Mouse (Mus musculus) liver, embryonic 15.5 days (tissue): ENCODE results near the gene Plekhg1. TPM values are rescaled to one million over a fixed set of nuclear protein-coding genes. Genes with fewer than 3 reads are reported as not detected.

Experiments used
- ATAC-seq: fragments of 200-750 bp; cut with Nextera tagmentation; 2 replicates; pipeline ENCODE4 v1.8.0; 2017; ENCODE audit warnings: moderate number of reproducible peaks, mild to moderate bottlenecking, moderate library complexity; ENCODE audit not compliant: insufficient read depth
- H3K27ac ChIP-seq: fragments of 300-500 bp; sonication (generic); replicated peaks from 2 replicates; pipeline ENCODE4 v1.5.1; 2015; ENCODE audit warnings: mild to moderate bottlenecking, inconsistent platforms
- H3K27me3 ChIP-seq: fragments of 300-500 bp; sonication (generic); 2 replicates; pipeline ENCODE4 v1.6.1; 2015; ENCODE audit warnings: mild to moderate bottlenecking, inconsistent platforms
- H3K36me3 ChIP-seq: fragments of 300-500 bp; sonication (generic); replicated peaks from 2 replicates; pipeline ENCODE4 v1.6.1; 2015; ENCODE audit warnings: moderate library complexity, mild to moderate bottlenecking, inconsistent platforms
- H3K4me1 ChIP-seq: fragments of 300-500 bp; sonication (generic); replicated peaks from 2 replicates; pipeline ENCODE4 v1.6.1; 2015; ENCODE audit warnings: inconsistent platforms
- H3K4me2 ChIP-seq: fragments of 300-500 bp; sonication (generic); 2 replicates; pipeline ENCODE4 v1.6.1; 2015; ENCODE audit warnings: moderate library complexity, mild to moderate bottlenecking, inconsistent platforms
- H3K4me3 ChIP-seq: fragments of 300-500 bp; sonication (generic); replicated peaks from 2 replicates; pipeline ENCODE4 v1.5.1; 2015; ENCODE audit warnings: mild to moderate bottlenecking, inconsistent platforms
- H3K9ac ChIP-seq: fragments of 300-500 bp; sonication (generic); 2 replicates; pipeline ENCODE4 v1.6.1; 2015; ENCODE audit warnings: moderate library complexity, mild to moderate bottlenecking, inconsistent platforms
- H3K9me3 ChIP-seq: fragments of 300-500 bp; sonication (generic); replicated peaks from 2 replicates; pipeline ENCODE4 v1.6.1; 2016; ENCODE audit warnings: inconsistent platforms
- WGBS: fragments of 180-500 bp; shearing (Covaris S2); methylation state at CpG from one replicate; pipeline ENCODE4 v1.1.7; 2015; ENCODE audit warnings: mixed read lengths; ENCODE audit not compliant: insufficient replicate concordance; 5-methylcytosine and 5-hydroxymethylcytosine counted together
- polyA plus RNA-seq: library from polyadenylated mRNA; unstranded; fragments of >200 nt; fragmentation: Nextera tagmentation; extraction: Ambion mirVana; gene quantifications from 2 replicates; pipeline ENCODE4 v1.2.1, GENCODE M21; 2015

The Plekhg1 gene
- polyA plus RNA-seq, 1 experiment from 2014 or later = 1.0 TPM

DNA sequence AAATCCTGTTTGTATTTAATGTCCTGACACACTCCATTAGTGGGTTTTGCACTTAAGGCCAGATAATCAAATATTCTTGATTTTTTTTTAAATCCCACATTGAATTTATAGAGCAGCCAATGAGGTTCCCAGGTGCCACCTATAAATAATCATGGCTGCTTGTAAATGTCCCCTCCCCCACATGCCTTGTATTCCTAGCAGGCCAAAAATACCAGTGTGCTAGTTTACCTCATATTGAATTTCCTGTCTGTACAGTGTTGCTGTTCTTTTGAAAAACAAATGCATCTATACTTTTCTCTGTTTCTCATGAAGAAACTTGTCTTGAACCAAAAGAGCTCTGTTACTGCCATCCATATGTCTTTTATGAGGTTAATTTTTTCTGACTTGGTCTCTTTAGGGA lies 59.3 kb downstream of the Plekhg1 start:
- ATAC-seq = no peak
- Histone ChIP-seq H3K27ac (no peak overlapping the region), H3K9ac (no peak overlapping the region), H3K4me1 (no peaks in the 10 kb centered on the region), H3K36me3 (no peaks in the 10 kb centered on the region), H3K4me2 (no peak overlapping the region), H3K27me3 (no peaks in the 10 kb centered on the region), H3K4me3 (no peak overlapping the region), H3K9me3 (no peaks in the 10 kb centered on the region)

- H3K9ac ChIP-seq = no peak overlapping the region
- no peak overlapping the region for H3K4me2 ChIP-seq
- no peaks in the 10 kb centered on the region for H3K9me3 ChIP-seq
- WGBS = 50% methylated on average over 6 of the region's 6 CpGs
- H3K4me1 ChIP-seq = no peaks in the 10 kb centered on the region
- H3K4me3 ChIP-seq = no peak overlapping the region
- no peak overlapping the region for H3K27ac ChIP-seq
- no peaks in the 10 kb centered on the region for H3K27me3 ChIP-seq
- H3K36me3 ChIP-seq = no peaks in the 10 kb centered on the region
- ATAC-seq = no peak
Measured at GRCm38 (mm10) chr10:3801254-3801653, 61.1 kb downstream of the Plekhg1 start.

- Histone ChIP-seq H3K4me1 (no peaks in the 10 kb centered on the region), H3K27me3 (no peaks in the 10 kb centered on the region), H3K36me3 (no peaks in the 10 kb centered on the region), H3K9me3 (no peaks in the 10 kb centered on the region), H3K4me2 (no peak overlapping the region), H3K27ac (no peak overlapping the region), H3K4me3 (no peak overlapping the region), H3K9ac (no peak overlapping the region)
- 19% methylated on average over 3 of the region's 3 CpGs for WGBS
- no peak for ATAC-seq
Measured at GRCm38 (mm10) chr10:3805334-3805733, 65.2 kb downstream of the Plekhg1 start.

- 70% methylated on average over 3 of the region's 3 CpGs for WGBS
- H3K4me2 ChIP-seq = no peak overlapping the region
- H3K9ac ChIP-seq = no peak overlapping the region
- no peak overlapping the region for H3K4me3 ChIP-seq
- no peaks in the 10 kb centered on the region for H3K4me1 ChIP-seq
- no peaks in the 10 kb centered on the region for H3K36me3 ChIP-seq
- no peaks in the 10 kb centered on the region for H3K9me3 ChIP-seq
- H3K27me3 ChIP-seq = no peaks in the 10 kb centered on the region
- no peak overlapping the region for H3K27ac ChIP-seq
- ATAC-seq = no peak
Measured at GRCm38 (mm10) chr10:3807980-3808379, 67.8 kb downstream of the Plekhg1 start.

DNA sequence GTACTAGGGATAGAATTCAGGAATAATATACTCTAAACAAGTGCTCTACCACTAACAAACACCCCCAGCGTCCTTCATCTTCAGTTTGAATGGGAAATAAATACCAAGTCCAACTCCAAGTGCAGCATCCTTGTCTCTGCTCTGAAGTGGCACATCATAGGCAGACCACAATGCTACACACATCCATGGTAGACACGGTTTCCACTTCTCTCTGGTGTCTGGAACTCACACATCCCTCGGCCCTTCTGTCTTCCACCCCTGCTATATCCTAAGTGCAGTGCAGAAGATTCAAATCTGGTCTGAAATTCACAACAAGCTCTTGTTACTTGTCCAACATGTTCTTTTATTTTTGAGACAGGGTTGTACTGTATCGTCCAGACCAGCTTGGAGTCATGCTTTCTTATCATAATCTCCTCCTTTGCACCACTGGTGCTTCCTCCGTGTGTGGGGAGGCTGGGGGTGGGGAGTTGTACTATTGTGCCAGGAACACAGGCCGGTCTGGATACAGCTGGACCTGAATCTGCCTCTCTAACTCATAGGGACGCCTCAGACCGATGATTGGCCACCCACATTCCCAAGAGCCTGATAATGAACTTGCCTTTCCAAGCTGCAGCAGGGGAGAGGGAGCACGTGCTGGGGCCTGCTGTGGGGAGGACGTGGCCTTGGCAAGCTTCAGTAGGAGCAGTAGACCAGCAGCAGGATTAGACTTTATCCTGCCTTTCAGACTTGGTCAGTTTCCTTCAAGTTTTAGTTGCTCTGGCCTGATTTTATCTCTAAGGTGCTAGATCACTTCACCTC lies 70.5 kb downstream of the Plekhg1 start:
- no peak for ATAC-seq
- Histone ChIP-seq H3K27me3 (no peaks in the 10 kb centered on the region), H3K36me3 (no peaks in the 10 kb centered on the region), H3K27ac (no peak overlapping the region), H3K9ac (no peak overlapping the region), H3K4me2 (no peak overlapping the region), H3K4me3 (no peak overlapping the region), H3K4me1 (no peaks in the 10 kb centered on the region), H3K9me3 (no peaks in the 10 kb centered on the region)
- WGBS = 29% methylated on average over 10 of the region's 10 CpGs

GRCm38 (mm10) chr10:3818940-3819701 lies 79.0 kb downstream of the Plekhg1 start:
- Histone ChIP-seq H3K4me2 (no peak overlapping the region), H3K9me3 (no peaks in the 10 kb centered on the region), H3K4me1 (no peaks in the 10 kb centered on the region), H3K36me3 (no peaks in the 10 kb centered on the region), H3K27ac (no peak overlapping the region), H3K9ac (no peak overlapping the region), H3K27me3 (no peaks in the 10 kb centered on the region), H3K4me3 (no peak overlapping the region)
- 46% methylated on average over 5 of the region's 5 CpGs for WGBS
- ATAC-seq = no peak

DNA sequence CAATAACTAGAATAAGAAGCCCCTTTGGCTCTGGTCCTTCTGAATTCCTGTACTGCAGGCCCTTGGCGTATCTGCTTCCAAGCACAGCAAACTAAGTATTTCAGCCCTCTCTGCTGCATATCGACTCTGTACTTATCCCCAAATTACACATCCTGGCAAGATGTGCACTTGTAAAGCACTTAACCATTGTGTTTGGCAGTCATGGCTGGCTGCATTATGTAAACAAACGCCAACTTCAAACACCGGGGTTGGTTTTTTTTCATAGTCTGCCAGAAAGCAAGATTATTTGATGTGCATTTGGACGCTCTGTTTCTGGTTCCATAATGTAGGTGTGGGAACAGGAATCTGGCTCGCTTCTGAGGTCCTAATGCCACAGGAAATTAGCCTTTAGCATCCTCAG lies 83.7 kb downstream of the Plekhg1 start:
- H3K4me1 ChIP-seq = no peaks in the 10 kb centered on the region

GRCm38 (mm10) chr10:3826043-3826442 lies 85.9 kb downstream of the Plekhg1 start:
- Histone ChIP-seq H3K4me1 (no peaks in the 10 kb centered on the region), H3K36me3 (no peaks in the 10 kb centered on the region), H3K4me2 (no peak overlapping the region), H3K27me3 (no peaks in the 10 kb centered on the region), H3K27ac (no peak overlapping the region), H3K9ac (no peak overlapping the region), H3K4me3 (no peak overlapping the region), H3K9me3 (no peaks in the 10 kb centered on the region)
- no peak for ATAC-seq
- 63% methylated on average over 6 of the region's 6 CpGs for WGBS

More for the DNA sequence above, 83.7 kb downstream of the Plekhg1 start:
- H3K27me3 ChIP-seq = no peaks in the 10 kb centered on the region
- ATAC-seq = no peak
- H3K36me3 ChIP-seq = no peaks in the 10 kb centered on the region
- no peak overlapping the region for H3K4me2 ChIP-seq
- no peaks in the 10 kb centered on the region for H3K9me3 ChIP-seq
- no peak overlapping the region for H3K9ac ChIP-seq
- no peak overlapping the region for H3K4me3 ChIP-seq
- 61% methylated on average over 6 of the region's 6 CpGs for whole genome bisulfite sequencing
- H3K27ac ChIP-seq = no peak overlapping the region

GRCm38 (mm10) chr10:3827368-3827767 lies 87.2 kb downstream of the Plekhg1 start:
- no peak for ATAC-seq
- no peaks in the 10 kb centered on the region for H3K36me3 ChIP-seq
- H3K9ac ChIP-seq = no peak overlapping the region
- no peak overlapping the region for H3K27ac ChIP-seq
- H3K4me2 ChIP-seq = no peak overlapping the region
- 62% methylated on average over 1 of the region's 1 CpGs for WGBS
- no peaks in the 10 kb centered on the region for H3K9me3 ChIP-seq
- no peaks in the 10 kb centered on the region for H3K27me3 ChIP-seq
- no peak overlapping the region for H3K4me3 ChIP-seq
- no peaks in the 10 kb centered on the region for H3K4me1 ChIP-seq

DNA sequence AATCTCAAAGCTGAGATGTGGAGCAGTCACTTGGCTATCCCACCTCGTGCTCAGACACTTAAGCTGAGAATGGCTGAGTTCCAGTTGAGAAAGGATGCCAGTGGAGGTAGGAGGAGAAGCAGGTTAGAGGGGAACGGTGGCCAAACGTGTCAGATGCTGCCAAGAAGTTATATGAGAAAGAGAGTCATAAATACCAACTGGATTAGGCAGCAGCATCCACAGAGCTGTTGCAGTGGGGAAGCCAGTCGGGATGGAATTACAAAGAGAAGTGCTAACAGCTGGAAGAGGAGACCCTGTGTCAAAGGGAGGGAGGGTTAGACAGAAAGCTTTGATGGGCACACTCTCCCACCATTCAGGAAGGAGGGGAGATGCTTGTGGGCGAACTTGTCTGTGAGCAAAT lies 89.3 kb downstream of the Plekhg1 start:
- no peaks in the 10 kb centered on the region for H3K27me3 ChIP-seq
- no peak for ATAC-seq
- H3K4me1 ChIP-seq = no peaks in the 10 kb centered on the region
- H3K4me3 ChIP-seq = no peak overlapping the region
- H3K9ac ChIP-seq = no peak overlapping the region
- H3K4me2 ChIP-seq = no peak overlapping the region
- WGBS = 42% methylated on average over 5 of the region's 5 CpGs
- no peak overlapping the region for H3K27ac ChIP-seq
- no peaks in the 10 kb centered on the region for H3K9me3 ChIP-seq
- H3K36me3 ChIP-seq = no peaks in the 10 kb centered on the region

DNA sequence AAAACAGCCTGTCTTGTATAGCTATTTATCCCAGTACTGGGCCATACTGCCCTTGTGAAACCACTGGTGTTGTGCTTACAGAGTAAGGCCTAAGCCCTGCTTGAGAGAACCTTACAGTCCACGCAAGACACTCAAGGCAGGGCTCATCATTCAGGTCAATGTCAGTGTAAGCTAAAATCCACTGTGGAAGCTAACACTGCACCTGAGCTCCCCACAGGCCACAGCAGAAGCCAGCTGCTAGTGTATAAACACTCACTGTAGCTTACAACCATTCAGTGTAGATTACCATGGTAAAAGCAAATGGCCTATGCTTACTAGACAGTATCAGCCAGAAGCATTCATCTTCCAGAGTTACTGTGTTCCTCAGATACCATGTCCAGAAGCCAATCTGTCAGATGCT lies 90.5 kb downstream of the Plekhg1 start:
- 78% methylated on average over 1 of the region's 1 CpGs for WGBS
- H3K9me3 ChIP-seq = no peaks in the 10 kb centered on the region
- no peak overlapping the region for H3K9ac ChIP-seq
- no peaks in the 10 kb centered on the region for H3K27me3 ChIP-seq
- no peak overlapping the region for H3K27ac ChIP-seq
- H3K4me2 ChIP-seq = no peak overlapping the region
- ATAC-seq = no peak
- H3K36me3 ChIP-seq = no peaks in the 10 kb centered on the region
- no peaks in the 10 kb centered on the region for H3K4me1 ChIP-seq
- H3K4me3 ChIP-seq = no peak overlapping the region
